Mouse (Mus musculus): ENCODE measurements around the gene Gm1673.

Gene Gm1673

DNA sequence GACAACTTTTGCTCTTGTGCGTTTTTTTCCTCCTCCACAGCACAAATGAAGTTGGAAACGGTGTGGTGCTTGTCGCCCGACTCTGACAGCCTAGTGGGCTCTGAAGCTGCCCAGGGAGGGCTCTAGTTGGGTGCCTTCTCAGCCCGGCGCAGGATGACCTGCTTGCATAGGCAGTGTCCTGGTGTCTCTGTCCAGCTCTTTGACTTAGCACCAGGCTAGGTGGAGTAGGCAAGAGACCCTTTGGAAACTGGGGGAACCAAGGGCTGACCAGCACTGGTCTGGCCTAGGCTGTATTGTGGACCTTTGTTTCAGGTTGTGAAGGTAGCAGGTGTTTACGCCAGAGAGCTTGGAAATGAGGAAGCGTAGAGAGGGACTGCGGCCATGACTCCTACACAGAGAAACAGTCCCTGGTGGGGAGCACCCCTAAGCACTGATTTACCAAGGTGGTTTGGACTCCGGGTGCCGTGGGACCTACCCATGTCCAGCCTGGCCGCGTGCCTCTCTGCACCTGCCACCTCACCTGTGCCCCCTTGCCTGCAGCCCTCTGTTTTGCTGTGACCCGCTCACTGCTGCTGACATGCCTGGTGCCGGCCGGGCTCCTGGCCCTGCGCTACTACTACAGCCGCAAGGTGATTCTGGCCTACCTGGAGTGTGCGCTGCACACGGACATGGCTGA lies 14.7 kb downstream of the Gm1673 start:
- no peak for DNase-seq (ENCODE audit: low spot score in 2 of 2)

DNA sequence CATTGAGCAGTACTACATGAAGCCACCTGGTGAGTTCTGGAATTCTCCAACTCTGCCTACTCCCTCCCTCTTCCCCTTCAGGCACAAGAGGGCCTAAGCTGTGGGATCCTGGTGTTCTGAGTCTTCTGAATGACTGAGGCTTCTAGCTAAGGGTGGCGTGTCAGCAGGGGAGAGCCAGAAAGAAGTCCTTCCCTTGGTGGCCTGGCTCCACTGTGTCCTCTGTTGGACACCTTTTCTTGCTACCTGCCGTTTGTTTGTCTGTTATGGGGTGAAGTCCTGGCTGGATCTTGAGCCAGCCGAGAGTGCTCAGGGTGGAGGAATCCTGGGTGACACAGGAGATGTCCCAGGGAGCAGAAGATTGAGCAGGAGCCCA lies 15.3 kb downstream of the Gm1673 start:
- DNase-seq (ENCODE audit: low spot score in 2 of 2): no peak

DNA sequence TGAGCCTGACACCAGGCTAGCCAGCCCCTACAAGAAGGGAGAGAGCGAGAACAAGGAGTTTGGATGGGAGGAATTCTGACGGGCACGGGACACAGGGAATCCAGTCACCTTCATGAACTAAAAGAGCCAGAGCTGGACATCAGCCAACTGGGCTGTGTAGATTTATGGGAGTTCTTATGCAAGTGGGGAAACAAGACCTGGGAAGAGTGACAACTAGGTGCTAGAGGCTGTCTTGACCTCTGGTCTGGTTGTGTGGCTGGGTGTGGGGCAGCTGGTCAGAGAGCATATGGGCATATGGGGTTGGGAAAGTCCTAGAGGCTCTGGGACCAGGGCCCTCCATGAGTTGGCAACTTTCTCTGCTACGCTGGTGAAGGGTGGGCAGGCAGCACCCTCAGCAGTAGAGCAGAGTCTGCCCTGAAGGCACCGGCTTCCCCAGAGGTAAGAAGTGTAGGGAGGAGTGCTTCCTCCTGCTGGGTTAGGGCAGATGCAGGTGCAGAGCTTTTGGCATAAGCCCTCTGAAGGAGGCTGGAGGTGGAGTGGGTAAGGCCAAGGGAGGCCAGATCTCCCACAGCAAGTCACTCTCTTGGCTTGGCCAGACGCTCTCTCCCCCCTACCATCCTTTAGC lies 16.3 kb downstream of the Gm1673 start:
- no peak for DNase-seq (ENCODE audit: low spot score in 2 of 2)

DNA sequence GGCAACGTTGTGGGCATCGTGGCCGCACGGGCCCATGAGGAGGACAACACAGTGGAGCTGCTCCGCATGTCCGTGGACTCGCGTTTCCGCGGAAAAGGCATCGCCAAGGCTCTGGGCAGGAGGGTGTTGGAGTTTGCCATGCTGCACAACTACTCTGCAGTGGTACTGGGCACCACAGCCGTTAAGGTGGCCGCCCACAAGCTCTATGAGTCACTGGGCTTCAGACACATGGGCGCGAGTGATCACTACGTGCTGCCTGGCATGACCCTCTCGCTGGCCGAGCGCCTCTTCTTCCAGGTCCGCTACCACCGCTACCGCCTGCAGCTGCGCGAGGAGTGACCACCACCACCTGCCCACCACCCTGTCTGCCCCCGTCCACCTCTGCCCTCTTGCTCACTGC lies 17.6 kb downstream of the Gm1673 start:
- no peak for DNase-seq (ENCODE audit: low spot score in 2 of 2)

DNA sequence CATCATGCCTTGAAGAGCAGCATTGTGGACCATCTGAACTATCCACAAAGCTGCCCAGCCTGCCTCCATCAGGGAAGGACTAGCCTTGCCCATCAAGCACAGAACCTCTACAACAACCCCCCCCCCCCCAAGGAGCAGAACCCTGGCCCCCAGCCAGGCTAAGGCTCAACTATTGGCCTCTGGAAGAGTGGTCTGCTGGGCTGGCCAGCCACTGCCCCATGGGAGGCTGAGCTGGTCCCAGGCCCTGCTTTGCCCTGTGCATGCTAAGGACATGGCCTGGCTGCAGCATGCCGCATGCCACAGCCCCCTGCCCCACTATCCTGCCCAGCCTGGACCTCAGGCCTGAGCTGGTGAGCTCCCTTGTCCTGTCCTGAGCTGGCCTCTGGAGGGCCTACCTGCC lies 18.2 kb downstream of the Gm1673 start:
- DNase-seq (ENCODE audit: low spot score in 2 of 2): no peak

DNA sequence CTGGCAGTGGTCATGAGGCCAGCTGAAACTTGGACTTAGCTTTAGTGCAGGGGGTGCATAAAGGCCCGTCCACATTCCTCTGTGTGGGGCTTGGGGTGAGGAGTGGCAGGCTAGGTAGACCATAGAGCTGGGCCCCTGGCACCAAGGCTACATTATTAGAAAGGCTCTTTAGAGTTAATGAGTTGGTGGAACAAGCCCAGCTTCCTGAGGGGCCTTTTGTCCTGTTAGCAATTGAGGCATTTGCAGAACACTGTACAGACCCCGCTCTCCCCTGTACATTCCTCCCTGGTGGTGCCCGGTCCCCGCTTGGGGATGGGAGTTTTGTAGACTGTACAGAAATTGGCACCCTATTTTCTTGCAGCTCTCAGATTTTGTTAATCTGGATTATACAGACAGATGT lies 19.4 kb downstream of the Gm1673 start:
- DNase-seq (ENCODE audit: low spot score in 2 of 2): no peak

DNA sequence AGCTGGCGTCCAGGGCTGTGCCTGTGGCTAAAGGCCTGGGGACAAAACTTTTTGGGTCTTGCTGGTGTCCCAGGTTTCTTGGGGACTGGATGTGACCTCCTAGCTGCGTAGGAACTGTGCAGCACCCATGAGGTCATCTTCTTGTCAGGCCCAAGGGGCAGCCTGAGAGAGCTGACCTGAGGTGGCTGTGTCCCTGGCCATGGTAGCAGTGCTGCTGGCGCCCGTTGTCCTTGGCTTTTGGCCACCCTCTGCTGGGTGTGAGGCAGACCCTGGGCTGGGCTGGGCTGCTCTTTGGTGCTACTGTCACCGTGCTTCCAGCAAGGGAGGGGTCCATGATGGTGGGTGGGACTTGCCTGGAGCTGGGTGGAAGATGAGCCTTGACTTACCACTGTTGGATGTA lies 21.4 kb downstream of the Gm1673 start:
- DNase-seq (ENCODE audit: low spot score in 2 of 2): no peak

DNA sequence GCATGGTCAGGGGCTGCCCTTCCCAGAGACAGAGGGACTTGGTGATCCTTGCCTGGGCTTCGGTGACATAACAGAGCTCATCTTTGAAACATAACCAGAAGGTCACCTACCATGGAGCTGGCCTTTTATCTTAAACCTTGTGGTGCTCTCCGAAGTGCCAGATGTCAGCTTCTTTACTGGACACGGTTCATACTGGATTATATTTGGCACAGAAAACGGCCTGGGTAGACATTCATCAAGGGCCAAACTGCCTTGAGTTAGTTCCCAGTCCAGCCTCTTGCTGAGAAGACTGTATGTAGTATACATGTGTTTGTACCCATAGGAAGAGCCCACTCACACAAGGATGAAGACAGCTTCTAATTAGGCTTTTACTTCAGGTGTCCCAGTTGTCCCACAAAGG lies 23.6 kb downstream of the Gm1673 start:
- no peak for DNase-seq (ENCODE audit: low spot score in 2 of 2)

DNA sequence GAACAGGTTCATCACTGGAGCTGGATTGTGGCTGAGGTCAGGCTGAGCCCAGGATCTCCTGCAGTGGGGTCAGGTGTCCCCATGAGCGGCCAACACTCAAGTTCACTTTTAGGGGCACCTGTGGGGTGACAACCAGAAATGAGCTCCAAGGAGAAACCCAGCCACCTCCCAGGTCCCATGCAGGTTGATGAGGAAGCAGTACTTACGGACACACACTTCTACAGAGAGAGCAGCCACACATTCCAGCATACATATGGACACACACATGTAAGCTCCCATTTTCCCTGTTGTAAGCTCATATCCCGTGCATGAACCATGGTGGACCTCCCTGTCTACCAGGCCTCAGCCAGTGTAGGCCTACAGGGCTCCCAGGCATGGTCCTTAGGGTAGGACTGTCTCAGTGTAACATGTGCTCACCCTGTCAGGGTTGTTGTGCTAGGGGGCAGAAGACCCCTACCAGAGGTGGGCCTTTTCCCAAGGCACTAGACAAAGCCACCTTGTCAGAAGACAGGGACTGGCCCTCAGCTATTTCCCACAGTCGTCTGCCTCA lies 24.2 kb downstream of the Gm1673 start:
- DNase-seq (ENCODE audit: low spot score in 2 of 2): no peak

DNA sequence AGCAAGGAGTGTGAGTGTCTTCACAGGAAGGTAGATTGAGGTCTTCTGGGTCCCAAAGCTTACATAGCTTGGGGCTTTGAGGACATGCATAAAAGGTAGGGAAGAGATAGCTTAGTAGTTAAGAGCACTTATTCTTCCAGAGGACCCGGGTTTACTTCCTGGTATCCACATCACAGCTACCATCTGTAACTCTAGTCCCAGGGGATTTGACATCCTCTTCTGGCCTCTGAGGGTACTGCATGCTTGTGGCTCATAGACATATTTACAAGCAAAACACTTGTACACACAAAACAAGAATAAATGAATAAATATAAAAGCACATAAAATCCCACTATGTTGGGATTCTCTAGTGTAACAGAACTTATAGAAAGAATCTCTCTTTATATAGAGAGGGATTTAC lies 31.4 kb downstream of the Gm1673 start:
- no peak for DNase-seq (ENCODE audit: low spot score in 2 of 2)

DNA sequence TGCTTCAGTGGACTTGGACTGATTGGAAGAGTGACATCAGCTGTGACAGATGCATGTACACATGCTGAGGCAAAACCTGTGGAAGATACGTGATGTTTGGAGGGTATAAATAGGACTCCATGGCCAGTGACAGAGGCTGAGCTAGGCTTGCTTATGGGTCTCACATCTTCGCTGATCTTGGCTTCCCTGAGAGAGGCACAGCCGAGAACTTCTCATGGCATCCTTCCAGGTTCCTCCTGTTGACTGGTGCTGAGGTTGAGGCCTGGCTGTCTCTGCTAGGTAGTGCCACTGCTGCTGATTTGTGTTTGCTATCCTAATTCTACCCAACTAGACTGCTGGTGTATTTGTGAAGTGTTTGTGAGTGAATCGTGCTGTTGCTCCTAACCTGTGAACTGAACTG lies 35.7 kb downstream of the Gm1673 start:
- DNase-seq (ENCODE audit: low spot score in 2 of 2): no peak

DNA sequence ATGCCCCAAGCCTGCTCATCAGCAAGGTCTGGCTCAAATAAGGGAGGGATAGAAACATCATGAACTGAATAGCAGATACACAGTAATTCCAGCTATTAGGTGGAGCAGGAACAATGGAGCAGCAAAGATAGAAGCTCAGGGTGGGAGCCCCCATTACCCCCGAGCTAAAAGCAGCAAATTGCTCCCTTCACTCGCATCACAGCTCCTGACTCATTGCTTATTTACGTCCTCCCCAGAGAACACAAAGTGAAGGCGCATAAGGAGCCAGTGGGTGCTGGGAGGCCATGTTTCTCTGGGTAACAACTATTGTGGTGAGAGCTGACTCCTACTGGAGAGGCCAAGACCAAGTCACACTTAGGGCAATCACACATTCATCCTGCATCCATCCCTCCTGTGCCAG lies 46.9 kb downstream of the Gm1673 start:
- DNase-seq (ENCODE audit: low spot score in 2 of 2): no peak

DNA sequence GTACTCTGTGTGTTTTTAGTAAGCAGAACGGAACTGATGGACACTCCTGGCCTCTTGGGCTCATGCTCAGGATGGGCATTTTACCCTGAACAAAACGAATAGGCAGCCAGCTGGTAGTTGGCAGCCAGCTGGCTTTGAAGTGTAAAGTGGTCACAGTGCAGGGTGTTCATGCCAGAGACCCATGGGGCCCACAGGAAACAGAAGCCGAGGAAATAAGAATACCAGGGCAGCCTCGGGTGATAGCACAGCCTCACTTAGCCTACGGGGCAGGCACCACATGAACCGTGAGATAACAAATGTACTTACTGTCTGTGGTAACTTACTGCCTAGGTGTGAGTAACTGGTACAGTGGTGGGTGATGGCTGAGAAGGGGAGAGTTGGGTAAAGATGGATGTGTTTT lies 47.8 kb downstream of the Gm1673 start:
- DNase-seq (ENCODE audit: low spot score in 2 of 2): no peak

DNA sequence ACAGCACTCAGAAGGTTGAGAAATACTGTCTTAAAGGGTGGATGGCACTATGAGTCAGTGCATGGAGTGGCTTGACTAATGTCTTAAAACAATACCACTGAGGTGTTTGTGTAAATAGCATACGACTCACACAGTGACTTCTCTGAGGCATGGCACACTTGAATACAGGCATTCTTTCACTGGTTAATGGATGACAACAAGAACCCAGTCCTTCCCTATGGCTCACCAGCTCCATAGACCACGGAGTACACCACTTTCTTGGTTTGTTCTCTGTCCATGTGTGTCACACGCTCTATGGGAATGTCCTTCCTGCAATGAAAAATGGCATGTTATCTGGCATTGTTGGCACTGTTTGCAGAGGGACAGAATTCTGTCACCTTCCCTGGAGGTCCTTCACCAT lies 49.3 kb downstream of the Gm1673 start:
- DNase-seq (ENCODE audit: low spot score in 2 of 2): no peak

Measured in frontal cortex, postnatal 10 days (tissue).